In the genomic region with DNA sequence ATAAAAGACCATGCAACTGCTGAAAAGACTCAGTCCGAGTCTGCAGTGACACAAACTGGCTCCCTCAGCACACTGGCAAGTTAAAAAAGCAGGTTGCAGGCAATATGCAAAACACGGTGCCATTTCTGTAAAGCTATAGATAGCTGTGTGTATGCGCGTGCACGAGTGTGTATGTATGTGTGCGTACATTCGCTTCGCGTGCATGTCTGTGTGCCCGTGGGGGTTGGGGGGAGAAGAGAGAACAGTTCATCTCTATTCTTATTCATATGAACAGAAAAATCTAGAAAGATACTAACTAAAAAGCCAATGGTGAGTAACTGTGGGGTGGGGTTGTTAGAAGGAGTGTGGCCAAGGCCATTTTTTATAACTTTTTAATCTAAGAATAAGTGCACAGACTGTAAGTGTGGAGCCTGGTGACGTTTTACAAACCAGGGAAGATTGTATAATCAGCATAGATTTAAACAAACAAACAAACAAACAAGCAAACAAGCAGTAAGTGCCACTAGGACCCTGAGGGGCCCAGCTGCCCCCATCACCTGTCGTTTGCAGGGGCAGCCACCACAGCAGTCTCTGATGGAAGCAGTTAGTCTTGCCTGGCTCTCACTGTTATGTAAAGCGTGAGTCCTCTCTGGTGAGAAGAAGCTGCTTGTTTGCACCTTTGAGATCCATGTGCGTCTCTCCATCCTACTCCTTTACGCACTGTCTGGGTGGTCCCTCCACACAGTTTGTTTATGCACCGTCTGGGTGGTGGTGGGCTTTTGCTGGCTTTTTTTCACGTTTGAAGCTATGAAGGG, we compare ENCODE assay signal across 34 mouse cellular contexts. TPM values are rescaled to one million over a fixed set of nuclear protein-coding genes. Genes with fewer than 3 reads are reported as not detected.
DNase-seq lines count a peak whose midpoint lies in the region; ATAC-seq and TF ChIP-seq lines count a peak whose summit lies in the region.
"Had no signal": no experiment of that assay in that cellular context is flagged by ENCODE, and none has a peak within 500 bp of the region (broad histone marks: within the 10 kb centered on the region; RNA-seq: fewer than 3 reads in every experiment).

No protein-coding gene starts in this region.

- no peaks in the 10 kb centered on the region for H3K36me3 ChIP-seq in forebrain, postnatal 0 days (ENCODE audit: insufficient read depth)
- no peaks in the 10 kb centered on the region for H3K36me3 ChIP-seq in forebrain, embryonic 10.5 days (replicated peaks)
- H3K36me3 ChIP-seq: embryonic facial prominence, embryonic 10.5 days; embryonic facial prominence, embryonic 13.5 days; G1E; hindbrain, embryonic 13.5 days had no signal

- H3K9me3 ChIP-seq in forebrain, postnatal 0 days (ENCODE audit: low read length) = no peaks in the 10 kb centered on the region
- H3K9me3 ChIP-seq in forebrain, embryonic 10.5 days = no peaks in the 10 kb centered on the region
- H3K9me3 ChIP-seq: embryonic facial prominence, embryonic 10.5 days; embryonic facial prominence, embryonic 13.5 days; forebrain, embryonic 13.5 days; G1E; hindbrain, embryonic 13.5 days had no signal

- TF ChIP-seq CTCF in forebrain, postnatal 0 days (IDR thresholded peaks at IDR 0.05; ENCODE audit: low read depth) = no peak
- TF ChIP-seq CTCF in left cerebral cortex, adult 2 months (IDR thresholded peaks at IDR 0.05) = no peak

- DNase-seq in forebrain, postnatal 0 days = no peak
- no peak for DNase-seq in forebrain, embryonic 10.5 days (ENCODE audit: extremely low spot score, low spot score)
- no peak for DNase-seq in left cerebral cortex, adult 2 months (ENCODE audit: extremely low spot score in 1 of 2, low spot score in 2 of 2)
- no peak for DNase-seq in left cerebral cortex, adult 8-10 months (ENCODE audit: low spot score in 2 of 2)
- peak; percentile 38 for DNase-seq in right cerebral cortex, postnatal 25 days
- no peak for DNase-seq in right cerebral cortex, postnatal 4 days
- DNase-seq: adrenal gland, postnatal 10 days; adrenal gland, postnatal 36 days; cerebellum, adult 11 months; cerebellum, adult 2 months; cerebellum, postnatal 10 days; cerebellum, postnatal 36 days; embryo, embryonic 11 days; gastrocnemius, adult 2 months; gastrocnemius, postnatal 14 days; heart, adult 11 months had no signal

- intact Hi-C loops in left cerebral cortex, adult 2 months (cut with DNase I) = no loop called here

- H3K4me3 ChIP-seq in forebrain, postnatal 0 days (ENCODE audit: low read depth, low read length) = no peak overlapping the region
- H3K4me3 ChIP-seq in forebrain, embryonic 10.5 days = no peak overlapping the region
- H3K4me3 ChIP-seq in left cerebral cortex, adult 2 months = no peak overlapping the region
- H3K4me3 ChIP-seq: embryonic facial prominence, embryonic 10.5 days; embryonic facial prominence, embryonic 13.5 days; erythroblast, embryonic 14.5 days; forebrain, embryonic 13.5 days; gastrocnemius, adult 2 months; hindbrain, embryonic 13.5 days had no signal

- no peaks in the 10 kb centered on the region for H3K4me1 ChIP-seq in forebrain, postnatal 0 days (ENCODE audit: insufficient read depth)
- H3K4me1 ChIP-seq in forebrain, embryonic 10.5 days = no peaks in the 10 kb centered on the region
- H3K4me1 ChIP-seq: embryonic facial prominence, embryonic 10.5 days; embryonic facial prominence, embryonic 13.5 days; forebrain, embryonic 13.5 days had no signal

- 60% methylated on average over 17 of the region's 17 CpGs for WGBS in forebrain, postnatal 0 days
- WGBS in forebrain, embryonic 10.5 days = 74% methylated on average over 17 of the region's 17 CpGs

- no peaks in the 10 kb centered on the region for H3K27me3 ChIP-seq in forebrain, postnatal 0 days (ENCODE audit: insufficient read depth, low read length)
- no peaks in the 10 kb centered on the region for H3K27me3 ChIP-seq in forebrain, embryonic 10.5 days (ENCODE audit: poor library complexity, severe bottlenecking)
- H3K27me3 ChIP-seq: forebrain, embryonic 13.5 days; hindbrain, embryonic 13.5 days had no signal

- no peak overlapping the region for H3K27ac ChIP-seq in forebrain, postnatal 0 days (ENCODE audit: low read depth, low read length)
- no peak overlapping the region for H3K27ac ChIP-seq in forebrain, embryonic 10.5 days
- peak overlapping the region; percentile 72 for H3K27ac ChIP-seq in left cerebral cortex, adult 2 months
- H3K27ac ChIP-seq: embryonic facial prominence, embryonic 10.5 days; embryonic facial prominence, embryonic 13.5 days; forebrain, embryonic 13.5 days; gastrocnemius, adult 2 months; hindbrain, embryonic 13.5 days; hindbrain, postnatal 0 days had no signal

- no peak overlapping the region for H3K9ac ChIP-seq in forebrain, postnatal 0 days
- H3K9ac ChIP-seq: embryonic facial prominence, embryonic 13.5 days; forebrain, embryonic 13.5 days; hindbrain, embryonic 13.5 days had no signal

- no peak overlapping the region for H3K4me2 ChIP-seq in forebrain, postnatal 0 days (ENCODE audit: low read depth)
- H3K4me2 ChIP-seq: embryonic facial prominence, embryonic 13.5 days; forebrain, embryonic 13.5 days; heart, embryonic 11.5 days; hindbrain, embryonic 13.5 days had no signal

- peak; percentile 48 for ATAC-seq in forebrain, postnatal 0 days
- ATAC-seq: forebrain, embryonic 13.5 days; hindbrain, postnatal 0 days; inflammation-experienced regulatory T-cells, adult 6 months; intestine, embryonic 16.5 days; Patski had no signal

RNA-seq across cellular contexts. Expression of gene Kcnk15, which starts 29.6 kb away (rescaled TPM):
- 0.19 TPM in 1 of 2 replicates, not detected in the other for total RNA-seq in forebrain, postnatal 0 days (2014; rRNA removed)
- polyA plus RNA-seq in forebrain, postnatal 0 days (2015; fragmentation: Nextera tagmentation; extraction: Ambion mirVana) = 0.15 TPM in 1 of 2 replicates, not detected in the other
- not detected in 2 replicates for polyA plus RNA-seq in forebrain, embryonic 10.5 days (2016; fragmentation: Nextera tagmentation; extraction: Ambion mirVana)
- total RNA-seq in left cerebral cortex, adult 2 months (2021) = under 1 TPM in 1 of 2 experiments, not detected in 1; 0.28 TPM
- under 1 TPM; 0.19 to 0.27 (median 0.25) TPM for total RNA-seq in left cerebral cortex, adult 8-10 months (2022)
- total RNA-seq: adrenal gland, adult 18-20 months; adrenal gland, postnatal 10 days; adrenal gland, postnatal 36 days; G1E; gastrocnemius, adult 2 months; gastrocnemius, postnatal 14 days; gastrocnemius, postnatal 4 days; heart, adult 8-10 months; heart, postnatal 25 days; hematopoietic stem cell, adult 5-6 weeks had no signal
- polyA plus RNA-seq: embryonic facial prominence, embryonic 10.5 days; embryonic facial prominence, embryonic 13.5 days; erythroblast, embryonic 14.5 days; forebrain, embryonic 13.5 days; G1E; heart, embryonic 11.5 days; heart, embryonic 14.5 days; heart, postnatal 0 days; hindbrain, embryonic 13.5 days; inflammation-experienced regulatory T-cells, adult 6 months; intestine, embryonic 16.5 days; Patski had no signal

RNA-seq across cellular contexts. Expression of gene Rims4, which starts 35.4 kb away (rescaled TPM):
- 53.8 and 59.1 TPM in 2 replicates for total RNA-seq in forebrain, postnatal 0 days (2014; rRNA removed)
- 9.5 and 16.3 TPM in 2 replicates for polyA plus RNA-seq in forebrain, postnatal 0 days (2015; fragmentation: Nextera tagmentation; extraction: Ambion mirVana)
- 1.1 TPM in 2 replicates for polyA plus RNA-seq in forebrain, embryonic 10.5 days (2016; fragmentation: Nextera tagmentation; extraction: Ambion mirVana)
- 10 to 100 TPM; 85.4 to 89.5 TPM for total RNA-seq in left cerebral cortex, adult 2 months (2021)
- 10 to 100 TPM; 64.3 to 72.1 (median 69.3) TPM for total RNA-seq in left cerebral cortex, adult 8-10 months (2022)
- total RNA-seq: hematopoietic stem cell, adult 5-6 weeks had no signal
- polyA plus RNA-seq: erythroblast, embryonic 14.5 days; G1E; inflammation-experienced regulatory T-cells, adult 6 months; Patski had no signal
